Mouse (Mus musculus) G1E-ER4 (cell line): Measurements from ENCODE around the gene Aqr. TPM values are rescaled to one million over a fixed set of nuclear protein-coding genes. Genes with fewer than 3 reads are reported as not detected.

Source experiments
- GATA1 ChIP-seq: IDR thresholded peaks from one replicate; pipeline ENCODE4 v1.8.0; 2012; ENCODE audit warnings: low read length, inconsistent platforms
- polyA plus RNA-seq: library from polyadenylated mRNA; stranded (reverse); fragments of >175 nt; gene quantifications from 2 replicates; pipeline ENCODE4 v1.2.3, GENCODE M21; 2012

The Aqr gene
- polyA plus RNA-seq, 1 experiment: 24.2 TPM

DNA sequence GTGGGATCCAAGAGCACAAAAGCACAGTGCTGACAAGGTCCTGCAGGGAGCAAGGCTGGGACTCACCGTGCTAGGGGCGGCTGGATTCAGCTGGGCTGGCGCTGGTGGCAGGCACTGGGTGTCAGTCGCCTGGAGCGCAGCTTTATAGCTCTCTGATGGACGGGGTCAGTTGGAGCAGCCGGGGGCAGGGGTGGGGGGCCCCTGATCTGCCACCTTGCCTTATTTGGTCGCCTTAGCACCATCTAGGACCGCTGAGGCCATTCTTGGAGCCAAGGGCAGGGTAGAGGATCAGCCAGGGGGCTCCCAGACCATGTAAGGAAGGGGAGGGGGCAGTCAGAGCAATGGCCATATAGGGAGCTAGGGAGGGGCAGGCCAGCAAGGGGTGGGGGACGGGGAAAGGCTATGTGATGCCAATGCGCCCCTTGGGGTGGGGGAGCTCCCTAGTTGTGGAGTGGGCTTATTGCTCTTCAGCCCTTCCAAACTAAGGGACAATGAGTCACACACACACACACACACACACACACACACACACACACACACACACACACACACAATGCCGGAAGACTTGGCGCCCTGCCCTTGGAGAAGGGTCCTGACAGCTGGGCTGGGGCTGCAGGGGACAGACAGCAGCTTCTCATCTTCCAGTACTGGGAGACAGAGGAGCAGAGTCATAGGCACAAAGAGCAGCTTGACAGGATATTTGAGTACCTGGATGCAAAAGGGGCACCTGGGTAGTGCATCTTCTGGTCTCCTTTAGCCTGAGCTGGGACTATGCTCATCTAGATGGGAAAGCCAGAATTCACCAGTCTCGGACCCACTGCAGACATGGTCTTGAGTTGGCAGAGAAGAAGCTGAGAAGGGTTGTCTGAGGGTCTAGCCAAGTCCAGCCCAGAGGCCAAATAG lies 133.9 kb downstream of the Aqr start, which contains the start of gene Actc1:
Gene Actc1, minus strand, starts transcription at position 853 of the 903 bp plus-strand sequence.
- TF ChIP-seq GATA1: no peak

GRCm38 (mm10) chr2:114051871-114052241 lies 135.0 kb downstream of the Aqr start:
- no peak for TF ChIP-seq GATA1

Other genes starting within 250 kb of the Aqr start
- gene Gjd2, start 173.4 kb downstream of the Aqr start, polyA plus RNA-seq: not detected in 2 replicates
- gene Actc1, start 133.5 kb downstream of the Aqr start, polyA plus RNA-seq: not detected in 2 replicates
- gene Zfp770, start 14.4 kb upstream of the Aqr start, polyA plus RNA-seq: not detected in 2 replicates